Mouse (Mus musculus): Measurements from ENCODE around the gene Nek10.

DNA sequence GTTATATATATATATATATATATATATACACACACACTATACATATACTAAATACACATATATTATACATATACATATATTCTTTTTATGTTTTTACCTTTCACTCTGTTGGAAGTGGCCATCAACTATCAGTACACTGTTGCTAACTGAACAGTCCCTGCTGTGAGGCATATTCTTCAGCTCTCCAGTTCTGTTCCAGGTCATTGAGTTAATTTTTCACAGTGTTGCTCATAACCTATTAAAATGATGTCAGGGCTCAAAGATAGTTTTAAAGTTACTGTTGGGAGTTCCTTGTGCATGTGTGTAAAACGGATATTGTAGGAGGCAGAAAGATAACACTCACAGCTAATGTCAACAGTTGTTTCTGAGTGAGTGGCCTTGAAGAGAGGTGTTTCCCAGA, 170.9 kb downstream of the Nek10 start:
- TF ChIP-seq CTCF (IDR thresholded peaks at IDR 0.05; ENCODE audit: low read depth): no peak
- no peak for TF ChIP-seq EP300 (IDR thresholded peaks at IDR 0.05; ENCODE audit: low read depth)
